Mouse (Mus musculus): ENCODE measurements around the gene Trim65.

The Trim65 gene

GRCm38 (mm10) chr11:116130488-116131205, at the start of gene Trim65:
Gene Trim65 (minus strand): TSS chr11:116131128.
- DNase-seq (ENCODE audit: low read depth, low spot score), result peak; percentile 95

- DNase-seq (ENCODE audit: low read depth, low spot score), result no peak
Observed at GRCm38 (mm10) chr11:116178411-116179121, 47.6 kb upstream of the Trim65 start.

GRCm38 (mm10) chr11:116176010-116176409, 45.1 kb upstream of the Trim65 start:
- DNase-seq (ENCODE audit: low read depth, low spot score), result no peak

GRCm38 (mm10) chr11:116174775-116175448, 44.0 kb upstream of the Trim65 start:
- DNase-seq (ENCODE audit: low read depth, low spot score), result no peak

GRCm38 (mm10) chr11:116171959-116172358, 41.0 kb upstream of the Trim65 start:
- no peak for DNase-seq (ENCODE audit: low read depth, low spot score)

- DNase-seq (ENCODE audit: low read depth, low spot score), result no peak
Observed at GRCm38 (mm10) chr11:116170003-116170800, 39.3 kb upstream of the Trim65 start.

- DNase-seq (ENCODE audit: low read depth, low spot score), result no peak
Observed at GRCm38 (mm10) chr11:116169214-116169613, 38.3 kb upstream of the Trim65 start.

- peak; percentile 91 for DNase-seq (ENCODE audit: low read depth, low spot score)
Observed at GRCm38 (mm10) chr11:116167884-116168439, 37.0 kb upstream of the Trim65 start, which contains the start of gene Fbf1. Gene Fbf1 (minus strand): TSS chr11:116168166.

- peak; percentile 36 for DNase-seq (ENCODE audit: low read depth, low spot score)
Observed at GRCm38 (mm10) chr11:116167232-116167631, 36.3 kb upstream of the Trim65 start.

- DNase-seq (ENCODE audit: low read depth, low spot score), result no peak
Observed at GRCm38 (mm10) chr11:116163002-116163401, 32.1 kb upstream of the Trim65 start.

GRCm38 (mm10) chr11:116162146-116162545, 31.2 kb upstream of the Trim65 start:
- DNase-seq (ENCODE audit: low read depth, low spot score), result no peak

GRCm38 (mm10) chr11:116161312-116161711, 30.4 kb upstream of the Trim65 start:
- DNase-seq (ENCODE audit: low read depth, low spot score), result no peak

GRCm38 (mm10) chr11:116150960-116151359, 20.0 kb upstream of the Trim65 start:
- no peak for DNase-seq (ENCODE audit: low read depth, low spot score)

- no peak for DNase-seq (ENCODE audit: low read depth, low spot score)
Observed at GRCm38 (mm10) chr11:116149341-116149740, 18.4 kb upstream of the Trim65 start.

GRCm38 (mm10) chr11:116148761-116149221, 17.9 kb upstream of the Trim65 start:
- DNase-seq (ENCODE audit: low read depth, low spot score), result no peak

GRCm38 (mm10) chr11:116146294-116146985, 15.5 kb upstream of the Trim65 start:
- no peak for DNase-seq (ENCODE audit: low read depth, low spot score)

GRCm38 (mm10) chr11:116145481-116146293, 14.8 kb upstream of the Trim65 start:
- DNase-seq (ENCODE audit: low read depth, low spot score), result no peak

GRCm38 (mm10) chr11:116143468-116143867, 12.5 kb upstream of the Trim65 start:
- DNase-seq (ENCODE audit: low read depth, low spot score), result no peak

- no peak for DNase-seq (ENCODE audit: low read depth, low spot score)
Observed at GRCm38 (mm10) chr11:116142211-116142991, 11.5 kb upstream of the Trim65 start.

All from CD4-positive helper T cell, adult 2 months (primary cell).